9 mouse cellular contexts compared by ENCODE assay signal in genomic region chr17:87377536-87377935, GRCm38 (mm10). TPM values are rescaled to one million over a fixed set of nuclear protein-coding genes. Genes with fewer than 3 reads are reported as not detected.
A peak's percentile ranks its signal among the peaks of the same experiment; 100 is the strongest.
DNase-seq lines count a peak whose midpoint lies in the region; ATAC-seq lines count a peak whose summit lies in the region.
"Had no signal": no experiment of that assay in that cellular context is flagged by ENCODE, and none has a peak within 500 bp of the region (broad histone marks: within the 10 kb centered on the region; RNA-seq: fewer than 3 reads in every experiment).

No protein-coding gene starts in this region.

- 51% methylated on average over 6 of the region's 6 CpGs for WGBS in hindbrain, embryonic 15.5 days
- WGBS in liver, embryonic 11.5 days, result 74% methylated on average over 6 of the region's 6 CpGs

- peak; percentile 90 for DNase-seq in heart, adult 11 months
- no peak for DNase-seq in heart, adult 9 months (ENCODE audit: low spot score in 2 of 2)
- DNase-seq in Muller cell, postnatal 12 days (ENCODE audit: inconsistent ontology term), result peak; percentile 59
- DNase-seq in liver, embryonic 11.5 days (ENCODE audit: low spot score), result no peak
- peak; percentile 70 for DNase-seq in skeletal muscle tissue, adult 2 months (ENCODE audit: low read depth, low spot score)
- no peak for DNase-seq in spleen, postnatal 4 days (ENCODE audit: low spot score in 2 of 2)
- DNase-seq in ovary, adult 18-20 months (ENCODE audit: low spot score), result no peak

- H3K36me3 ChIP-seq in hindbrain, embryonic 15.5 days, result no peaks in the 10 kb centered on the region
- H3K36me3 ChIP-seq in liver, embryonic 11.5 days (ENCODE audit: control insufficient read depth, insufficient read depth, low read length), result no peaks in the 10 kb centered on the region

- H3K27me3 ChIP-seq in hindbrain, embryonic 15.5 days, result no peaks in the 10 kb centered on the region
- no peaks in the 10 kb centered on the region for H3K27me3 ChIP-seq in liver, embryonic 11.5 days (replicated peaks; ENCODE audit: control insufficient read depth, insufficient read depth, low read length)
- H3K27me3 ChIP-seq: CH12.LX had no signal

- H3K4me3 ChIP-seq in hindbrain, embryonic 15.5 days, result no peak overlapping the region
- no peak overlapping the region for H3K4me3 ChIP-seq in liver, embryonic 11.5 days (ENCODE audit: low read depth, low read length)

- H3K4me1 ChIP-seq in hindbrain, embryonic 15.5 days (replicated peaks), result peaks cover 55% of the 10 kb centered on the region
- peaks cover 27% of the 10 kb centered on the region for H3K4me1 ChIP-seq in liver, embryonic 11.5 days (replicated peaks; ENCODE audit: control insufficient read depth, insufficient read depth, low read length)

- no peaks in the 10 kb centered on the region for H3K9me3 ChIP-seq in hindbrain, embryonic 15.5 days
- no peaks in the 10 kb centered on the region for H3K9me3 ChIP-seq in liver, embryonic 11.5 days (ENCODE audit: control insufficient read depth, low read length)

- ATAC-seq in hindbrain, embryonic 15.5 days (ENCODE audit: low FRiP score, low read depth), result no peak
- ATAC-seq in liver, embryonic 11.5 days (replicated peaks; ENCODE audit: low FRiP score), result no peak

- 0 out of 2 replicates have a peak overlapping the region, but pooled peaks have one; percentile 58 for H3K27ac ChIP-seq in hindbrain, embryonic 15.5 days (replicated peaks)
- peak overlapping the region; percentile 59; the same call in 1 of the 2 replicates for H3K27ac ChIP-seq in liver, embryonic 11.5 days (ENCODE audit: low read depth, low read length)

- no peak overlapping the region for H3K4me2 ChIP-seq in hindbrain, embryonic 15.5 days
- H3K4me2 ChIP-seq in liver, embryonic 11.5 days, result no peak overlapping the region

- H3K9ac ChIP-seq in hindbrain, embryonic 15.5 days, result no peak overlapping the region
- H3K9ac ChIP-seq in liver, embryonic 11.5 days (ENCODE audit: low read depth, low read length), result no peak overlapping the region

RNA-seq across cellular contexts. Expression of gene Stpg4, which starts 50.0 kb away (rescaled TPM):
- polyA plus RNA-seq in hindbrain, embryonic 15.5 days (2015; fragmentation: Nextera tagmentation; extraction: Ambion mirVana), result not detected in 2 replicates
- not detected in 2 replicates for polyA plus RNA-seq in liver, embryonic 11.5 days (2014; fragmentation: Nextera tagmentation; extraction: Ambion mirVana)

Comparison
In these comparisons a context has a peak if more than half of its experiments do, and no peak if none do; other contexts are left out.
1. DNase-seq: peak in heart, adult 11 months (single experiment), Muller cell, postnatal 12 days (single experiment) and skeletal muscle tissue, adult 2 months (single experiment); none in heart, adult 9 months (0 of 2), liver, embryonic 11.5 days (single experiment), spleen, postnatal 4 days (0 of 2) and ovary, adult 18-20 months (single experiment).